Mouse (Mus musculus) hindbrain, embryonic 12.5 days (tissue): ENCODE data around the gene Tubal3. TPM values are rescaled to one million over a fixed set of nuclear protein-coding genes. Genes with fewer than 3 reads are reported as not detected.
A peak's percentile ranks its signal among the peaks of the same experiment; 100 is the strongest.

Experiments used
- ATAC-seq: fragments of 200-750 bp; cut with Nextera tagmentation; 2 replicates; pipeline ENCODE4 v1.8.0; 2017; ENCODE audit warnings: moderate TSS enrichment; ENCODE audit not compliant: low FRiP score
- H3K27ac ChIP-seq: fragments of 300-500 bp; sonication (generic); 2 replicates; pipeline ENCODE4 v1.5.1; 2016; ENCODE audit warnings: mild to moderate bottlenecking
- H3K27me3 ChIP-seq: fragments of 300-500 bp; sonication (generic); 2 replicates; pipeline ENCODE4 v1.6.1; 2016; ENCODE audit warnings: mild to moderate bottlenecking
- H3K36me3 ChIP-seq: fragments of 300-500 bp; sonication (generic); 2 replicates; pipeline ENCODE4 v1.6.1; 2016; ENCODE audit warnings: mild to moderate bottlenecking
- H3K4me1 ChIP-seq: fragments of 300-500 bp; sonication (generic); 2 replicates; pipeline ENCODE4 v1.6.1; 2016
- H3K4me2 ChIP-seq: fragments of 300-500 bp; sonication (generic); replicated peaks from 2 replicates; pipeline ENCODE4 v1.6.1; 2016; ENCODE audit warnings: mild to moderate bottlenecking
- H3K4me3 ChIP-seq: fragments of 300-500 bp; sonication (generic); 2 replicates; pipeline ENCODE4 v1.5.1; 2016; ENCODE audit warnings: mild to moderate bottlenecking
- H3K9ac ChIP-seq: fragments of 300-500 bp; sonication (generic); 2 replicates; pipeline ENCODE4 v1.6.1; 2016; ENCODE audit warnings: mild to moderate bottlenecking, moderate library complexity
- H3K9me3 ChIP-seq: fragments of 300-500 bp; sonication (generic); replicated peaks from 2 replicates; pipeline ENCODE4 v1.6.1; 2016; ENCODE audit warnings: mild to moderate bottlenecking
- WGBS: fragments of 180-500 bp; shearing (Covaris S2); methylation state at CpG from one replicate; pipeline ENCODE4 v1.1.7; 2016; 5-methylcytosine and 5-hydroxymethylcytosine counted together
- polyA plus RNA-seq: library from polyadenylated mRNA; unstranded; fragments of >200 nt; fragmentation: Nextera tagmentation; extraction: Ambion mirVana; gene quantifications from 2 replicates; pipeline ENCODE4 v1.2.1, GENCODE M21; 2016

Gene Tubal3
- polyA plus RNA-seq: not detected in 2 replicates

DNA sequence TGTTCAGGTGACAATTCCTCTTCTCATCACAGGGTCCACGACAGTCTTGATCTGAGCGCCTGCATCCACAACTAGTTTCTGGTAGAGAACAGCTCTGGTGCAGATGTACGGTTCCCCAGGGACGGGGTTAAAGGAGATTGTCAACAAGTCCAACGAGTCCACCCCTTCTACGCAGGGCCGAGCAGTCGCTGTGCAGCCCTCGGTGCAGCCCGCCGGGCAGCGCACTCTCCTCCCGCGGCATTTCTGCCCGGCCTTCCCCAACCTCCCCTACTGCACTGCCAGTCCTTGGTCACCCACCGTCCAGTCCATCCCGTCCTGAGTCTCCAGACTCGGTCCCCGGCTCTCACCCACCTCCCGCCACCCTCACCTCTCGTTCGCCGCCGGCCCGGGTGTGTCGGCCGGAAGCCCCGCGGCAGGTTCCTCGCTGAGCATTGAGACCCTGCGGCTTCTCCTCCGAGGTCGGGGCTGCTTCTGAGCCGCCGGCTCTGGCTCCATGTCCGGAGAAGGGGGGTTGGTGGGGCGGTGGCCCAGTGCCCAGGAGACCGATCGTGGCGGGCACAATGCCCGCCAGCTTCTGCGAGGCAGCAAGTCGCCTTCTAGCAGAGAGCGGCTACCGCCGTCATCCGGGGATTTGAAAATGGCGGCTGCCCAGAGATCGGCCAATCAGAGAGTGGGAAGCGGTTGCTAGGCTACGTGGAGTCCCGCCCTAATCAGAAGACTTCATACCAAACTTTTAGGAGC, at the start of gene Tubal3, which contains the start of gene Net1:
TSS of gene Tubal3 (plus strand) at position 704 of the 741 bp plus-strand sequence.
TSS of gene Net1 (minus strand) at position 650 of the 741 bp plus-strand sequence.
- H3K4me1 ChIP-seq: peaks cover 10% of the 10 kb centered on the region
- H3K36me3 ChIP-seq: 0 out of 2 replicates have a peak, but pooled peaks cover 8% of the 10 kb centered on the region
- peaks cover 4% of the 10 kb centered on the region; the same call in 1 of the 2 replicates for H3K9me3 ChIP-seq
- 0 out of 2 replicates have a peak within 1 kb of the TSS, but pooled peaks have one; percentile 30 for H3K27ac ChIP-seq
- H3K9ac ChIP-seq: peak within 1 kb of the TSS; percentile 77
- peak within 1 kb of the TSS; percentile 94 for H3K4me3 ChIP-seq
- peak; percentile 97 for ATAC-seq
- no peaks in the 10 kb centered on the region for H3K27me3 ChIP-seq
- under 1% methylated on average over 52 of the region's 52 CpGs for WGBS
- peak within 1 kb of the TSS; percentile 80 for H3K4me2 ChIP-seq

DNA sequence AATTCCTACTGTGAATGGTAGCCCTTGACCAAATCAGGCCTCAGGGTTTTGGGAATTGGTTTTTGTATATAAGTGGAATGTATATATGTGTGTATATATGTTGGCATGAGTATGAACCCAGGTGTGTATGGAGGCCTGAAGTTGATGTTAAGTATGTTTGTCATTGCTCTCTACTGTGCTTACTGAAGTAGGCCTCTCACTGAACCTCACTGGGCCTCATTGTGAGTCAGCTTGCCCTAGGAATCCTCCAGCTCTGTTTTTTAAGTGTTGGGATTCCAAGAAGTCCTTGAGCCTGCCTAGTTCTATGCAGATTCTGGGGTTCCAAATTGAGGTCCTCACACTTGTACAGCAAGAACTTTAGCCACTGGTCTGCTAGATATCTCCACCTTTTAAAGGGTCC, 48.2 kb upstream of the Tubal3 start:
- no peak overlapping the region for H3K4me3 ChIP-seq
- H3K9me3 ChIP-seq: no peaks in the 10 kb centered on the region
- H3K9ac ChIP-seq: no peak overlapping the region
- H3K4me2 ChIP-seq: no peak overlapping the region
- no peaks in the 10 kb centered on the region for H3K36me3 ChIP-seq
- no peaks in the 10 kb centered on the region for H3K4me1 ChIP-seq
- no peak for ATAC-seq
- no peak overlapping the region for H3K27ac ChIP-seq
- no peaks in the 10 kb centered on the region for H3K27me3 ChIP-seq

DNA sequence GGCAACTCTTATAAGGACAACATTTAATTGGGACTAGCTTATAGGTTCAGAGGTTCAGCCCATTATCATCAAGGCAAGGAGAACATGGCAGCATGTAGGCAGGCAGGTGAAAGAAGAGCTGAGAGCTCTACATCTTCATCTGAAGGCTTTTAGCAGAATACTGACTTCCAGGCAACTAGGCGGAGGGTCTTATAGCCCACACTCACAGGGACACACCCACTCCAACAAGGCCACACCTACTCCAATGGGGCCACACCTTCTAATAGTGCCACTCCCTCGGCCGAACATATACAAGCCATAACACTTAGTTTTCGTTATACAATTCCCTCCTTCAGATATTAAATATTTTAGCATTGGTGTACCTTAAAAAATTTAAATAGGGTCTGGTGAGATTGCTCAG, 45.2 kb upstream of the Tubal3 start:
- no peaks in the 10 kb centered on the region for H3K27me3 ChIP-seq
- no peak overlapping the region for H3K27ac ChIP-seq
- no peaks in the 10 kb centered on the region for H3K36me3 ChIP-seq
- 95% methylated on average over 4 of the region's 4 CpGs for WGBS
- H3K4me3 ChIP-seq: no peak overlapping the region
- no peak overlapping the region for H3K9ac ChIP-seq
- H3K4me1 ChIP-seq: no peaks in the 10 kb centered on the region
- no peak overlapping the region for H3K4me2 ChIP-seq
- H3K9me3 ChIP-seq: no peaks in the 10 kb centered on the region
- ATAC-seq: no peak

GRCm38 (mm10) chr13:3876448-3876847, 41.6 kb upstream of the Tubal3 start:
- no peaks in the 10 kb centered on the region for H3K27me3 ChIP-seq
- no peak overlapping the region for H3K9ac ChIP-seq
- H3K4me3 ChIP-seq: no peak overlapping the region
- H3K4me2 ChIP-seq: no peak overlapping the region
- peaks cover 3% of the 10 kb centered on the region for H3K36me3 ChIP-seq
- WGBS: 79% methylated on average over 6 of the region's 6 CpGs
- ATAC-seq: no peak
- H3K27ac ChIP-seq: no peak overlapping the region
- no peaks in the 10 kb centered on the region for H3K4me1 ChIP-seq
- H3K9me3 ChIP-seq: no peaks in the 10 kb centered on the region

GRCm38 (mm10) chr13:3877185-3877584, 40.9 kb upstream of the Tubal3 start:
- no peak for ATAC-seq
- H3K9me3 ChIP-seq: no peaks in the 10 kb centered on the region
- WGBS: 63% methylated on average over 6 of the region's 6 CpGs
- no peak overlapping the region for H3K4me2 ChIP-seq
- no peaks in the 10 kb centered on the region for H3K4me1 ChIP-seq
- H3K36me3 ChIP-seq: peaks cover 11% of the 10 kb centered on the region
- no peak overlapping the region for H3K27ac ChIP-seq
- no peak overlapping the region for H3K9ac ChIP-seq
- H3K4me3 ChIP-seq: no peak overlapping the region
- no peaks in the 10 kb centered on the region for H3K27me3 ChIP-seq

DNA sequence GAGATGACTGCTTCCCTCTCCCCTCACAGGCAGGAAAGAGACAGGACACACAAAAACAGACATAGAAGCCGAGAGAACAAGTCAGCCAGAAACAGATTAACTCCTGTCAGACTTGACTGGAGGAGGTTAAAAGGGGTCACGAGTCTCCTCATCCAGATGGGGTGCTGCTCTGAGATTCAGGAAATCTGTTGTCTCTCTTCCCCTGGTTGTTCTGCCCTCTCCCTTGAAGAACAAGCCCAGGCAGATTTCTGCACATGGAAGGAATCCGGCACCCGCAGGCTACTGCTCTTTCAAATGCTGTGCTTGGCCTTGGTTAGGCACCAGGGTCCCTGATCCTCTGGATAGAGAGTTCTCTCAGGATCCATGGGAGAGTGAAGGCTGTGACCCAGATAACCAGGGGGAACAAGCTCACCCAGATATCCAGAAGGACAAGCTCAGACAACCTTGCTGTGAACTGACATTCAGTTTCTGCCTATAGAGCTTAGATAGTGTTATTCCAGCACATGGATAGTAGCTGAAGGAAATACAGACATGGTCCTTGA, 40.3 kb upstream of the Tubal3 start:
- no peak overlapping the region for H3K9ac ChIP-seq
- no peak overlapping the region for H3K4me2 ChIP-seq
- no peak for ATAC-seq
- 48% methylated on average over 4 of the region's 4 CpGs for WGBS
- H3K9me3 ChIP-seq: no peaks in the 10 kb centered on the region
- H3K27ac ChIP-seq: no peak overlapping the region
- H3K27me3 ChIP-seq: no peaks in the 10 kb centered on the region
- H3K36me3 ChIP-seq: peaks cover 12% of the 10 kb centered on the region
- H3K4me1 ChIP-seq: no peaks in the 10 kb centered on the region
- H3K4me3 ChIP-seq: no peak overlapping the region

DNA sequence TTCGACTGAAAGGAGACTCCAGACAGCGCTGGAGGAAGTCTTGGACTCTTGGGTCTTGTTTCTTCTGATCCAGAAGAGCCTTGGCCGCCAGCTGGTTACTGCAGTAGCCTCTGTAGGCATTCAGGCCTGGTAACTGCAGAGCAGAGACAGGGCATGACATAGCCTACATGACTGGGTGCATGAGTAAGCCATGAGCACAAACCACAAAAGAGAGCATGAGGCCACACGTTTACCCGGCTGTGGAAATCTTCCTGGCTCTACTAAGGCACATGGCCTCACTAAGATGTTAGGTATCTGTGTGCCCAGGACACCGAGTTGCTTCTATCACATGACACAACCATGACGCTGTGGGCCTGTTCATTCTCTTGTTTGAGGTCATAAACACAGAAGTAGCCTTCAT, 31.4 kb upstream of the Tubal3 start:
- ATAC-seq: no peak
- Histone ChIP-seq H3K27me3 (no peaks in the 10 kb centered on the region), H3K9me3 (no peaks in the 10 kb centered on the region), H3K9ac (no peak overlapping the region), H3K36me3 (peaks cover 53% of the 10 kb centered on the region), H3K4me3 (no peak overlapping the region), H3K4me2 (no peak overlapping the region), H3K27ac (no peak overlapping the region), H3K4me1 (no peaks in the 10 kb centered on the region)
- WGBS: 95% methylated on average over 7 of the region's 7 CpGs

DNA sequence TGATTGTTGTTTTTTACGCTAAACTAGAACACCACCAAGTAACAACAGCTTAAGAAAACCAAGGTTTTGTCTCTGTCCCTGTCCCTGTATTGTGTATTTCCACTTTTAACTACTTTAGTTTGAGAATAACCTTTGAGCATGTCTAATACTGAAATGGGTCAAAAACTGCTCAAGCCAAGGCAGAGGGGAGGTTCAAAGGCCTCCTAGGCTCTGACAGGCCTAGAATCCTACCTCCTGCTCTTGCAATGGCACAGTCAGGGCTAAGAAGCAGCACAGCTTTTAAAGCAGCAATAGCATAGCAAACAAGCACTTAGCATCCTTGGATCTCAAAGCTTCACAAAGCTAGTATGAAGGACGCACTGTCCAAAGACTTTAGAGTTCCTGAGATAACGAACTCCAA, 29.0 kb upstream of the Tubal3 start:
- no peak overlapping the region for H3K27ac ChIP-seq
- H3K9me3 ChIP-seq: no peaks in the 10 kb centered on the region
- no peak overlapping the region for H3K4me2 ChIP-seq
- WGBS: 97% methylated on average over 3 of the region's 3 CpGs
- no peak overlapping the region for H3K9ac ChIP-seq
- no peaks in the 10 kb centered on the region for H3K27me3 ChIP-seq
- ATAC-seq: no peak
- no peaks in the 10 kb centered on the region for H3K4me1 ChIP-seq
- peaks cover 43% of the 10 kb centered on the region for H3K36me3 ChIP-seq
- no peak overlapping the region for H3K4me3 ChIP-seq

GRCm38 (mm10) chr13:3890061-3890460, 28.0 kb upstream of the Tubal3 start:
- H3K27ac ChIP-seq: no peak overlapping the region
- 54% methylated on average over 8 of the region's 8 CpGs for WGBS
- H3K4me3 ChIP-seq: no peak overlapping the region
- H3K27me3 ChIP-seq: no peaks in the 10 kb centered on the region
- no peak overlapping the region for H3K4me2 ChIP-seq
- H3K4me1 ChIP-seq: no peaks in the 10 kb centered on the region
- no peaks in the 10 kb centered on the region for H3K9me3 ChIP-seq
- no peak for ATAC-seq
- H3K36me3 ChIP-seq: peaks cover 35% of the 10 kb centered on the region
- no peak overlapping the region for H3K9ac ChIP-seq

DNA sequence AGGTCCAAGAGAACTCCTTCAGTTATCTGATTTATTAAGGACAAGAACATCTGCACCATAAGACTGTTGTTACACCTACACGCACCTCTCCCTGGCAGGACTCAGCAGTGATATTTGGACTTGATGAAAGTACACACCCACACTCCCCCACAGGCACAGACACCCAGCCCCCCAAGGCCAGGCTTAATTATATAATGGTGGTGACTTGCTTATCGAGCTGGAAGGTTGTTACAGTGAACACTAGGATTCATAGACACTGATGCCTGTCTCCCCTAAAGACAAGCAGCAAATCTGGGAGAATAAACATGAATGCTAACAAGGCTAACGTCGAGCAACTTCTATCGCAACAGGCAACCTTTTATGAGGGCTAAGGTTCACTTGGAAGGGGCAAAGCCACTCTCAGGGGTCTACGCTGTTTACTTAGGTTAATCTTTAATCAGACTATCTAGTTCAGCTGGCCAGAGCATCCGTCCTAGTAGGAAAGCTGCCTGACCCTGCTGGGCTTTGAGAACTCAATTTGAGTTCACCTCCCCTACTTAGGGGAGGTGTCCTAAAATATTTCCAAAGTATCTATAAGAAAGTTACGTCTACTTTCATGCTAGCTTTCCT, 26.5 kb upstream of the Tubal3 start:
- Histone ChIP-seq H3K4me3 (peak overlapping the region; percentile 50), H3K9ac (no peak overlapping the region; the same call in 1 of the 2 replicates), H3K4me2 (peak overlapping the region; percentile 72), H3K9me3 (no peaks in the 10 kb centered on the region), H3K27me3 (no peaks in the 10 kb centered on the region), H3K4me1 (no peaks in the 10 kb centered on the region), H3K36me3 (peaks cover 21% of the 10 kb centered on the region), H3K27ac (no peak overlapping the region)
- 51% methylated on average over 8 of the region's 8 CpGs for whole genome bisulfite sequencing
- no peak for ATAC-seq

DNA sequence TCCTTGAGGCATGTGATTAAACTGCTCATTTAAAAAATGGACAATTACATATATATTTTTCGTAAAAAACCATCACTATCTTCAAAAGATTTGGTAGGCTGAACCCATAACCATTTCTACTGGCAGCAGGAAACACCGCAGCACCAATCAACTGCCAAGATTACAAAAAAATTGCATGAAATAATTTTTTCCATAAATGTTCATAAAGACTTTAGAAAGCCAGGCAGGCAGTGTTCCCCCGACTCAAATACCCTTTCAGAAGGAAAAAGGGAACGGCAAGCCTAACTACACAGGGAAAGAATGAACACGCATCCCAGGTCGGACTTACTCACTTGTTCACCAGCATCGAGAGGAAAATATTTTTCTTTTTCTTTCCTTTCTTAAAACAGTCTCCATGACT, 25.5 kb upstream of the Tubal3 start:
- no peak for ATAC-seq
- Histone ChIP-seq H3K9me3 (no peaks in the 10 kb centered on the region), H3K4me3 (peak overlapping the region; percentile 50), H3K4me1 (no peaks in the 10 kb centered on the region), H3K27me3 (no peaks in the 10 kb centered on the region), H3K4me2 (peak overlapping the region; percentile 72), H3K9ac (peak overlapping the region; percentile 15; the same call in 1 of the 2 replicates), H3K36me3 (peaks cover 11% of the 10 kb centered on the region), H3K27ac (no peak overlapping the region)
- WGBS: 20% methylated on average over 7 of the region's 7 CpGs

DNA sequence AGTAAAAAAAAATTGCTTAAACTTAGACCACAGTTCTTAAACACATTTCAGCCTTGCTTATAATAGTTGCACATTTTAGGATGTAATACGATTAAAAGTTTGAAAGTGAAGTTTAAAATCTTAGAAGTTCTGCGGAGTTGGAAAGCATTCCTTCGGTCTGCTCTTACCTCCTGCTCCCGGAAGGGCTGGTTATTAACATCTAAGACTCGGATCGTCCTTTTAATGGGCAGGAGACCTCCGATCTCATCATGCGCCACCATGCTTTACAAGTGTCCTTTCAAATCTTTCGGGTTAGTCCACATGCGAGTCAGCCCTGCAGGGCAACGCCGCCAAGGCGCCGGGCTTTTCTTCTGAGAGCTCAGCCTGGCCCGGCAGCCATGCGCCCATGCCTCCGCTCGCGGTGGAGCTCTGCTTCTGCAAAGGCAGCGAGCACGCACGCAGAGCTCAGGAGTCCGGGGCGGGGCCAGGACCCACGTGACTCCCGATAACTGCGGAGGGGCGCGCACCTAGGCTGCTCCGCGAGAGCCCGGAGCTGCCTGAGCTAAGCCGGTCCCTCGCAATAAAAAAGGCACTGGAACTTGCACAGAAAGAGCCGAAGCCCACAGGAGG, 24.8 kb upstream of the Tubal3 start:
- Histone ChIP-seq H3K9ac (peak overlapping the region; percentile 72), H3K4me1 (no peaks in the 10 kb centered on the region), H3K4me3 (peak overlapping the region; percentile 50), H3K4me2 (peak overlapping the region; percentile 72), H3K9me3 (no peaks in the 10 kb centered on the region), H3K27ac (peak overlapping the region; percentile 30), H3K36me3 (peaks cover 4% of the 10 kb centered on the region), H3K27me3 (no peaks in the 10 kb centered on the region)
- WGBS: under 1% methylated on average over 35 of the region's 35 CpGs
- ATAC-seq: peak; percentile 97
